Mouse (Mus musculus): Measurements from ENCODE around the gene Fau.
A peak's percentile ranks its signal among the peaks of the same experiment; 100 is the strongest.

Gene Fau

DNA sequence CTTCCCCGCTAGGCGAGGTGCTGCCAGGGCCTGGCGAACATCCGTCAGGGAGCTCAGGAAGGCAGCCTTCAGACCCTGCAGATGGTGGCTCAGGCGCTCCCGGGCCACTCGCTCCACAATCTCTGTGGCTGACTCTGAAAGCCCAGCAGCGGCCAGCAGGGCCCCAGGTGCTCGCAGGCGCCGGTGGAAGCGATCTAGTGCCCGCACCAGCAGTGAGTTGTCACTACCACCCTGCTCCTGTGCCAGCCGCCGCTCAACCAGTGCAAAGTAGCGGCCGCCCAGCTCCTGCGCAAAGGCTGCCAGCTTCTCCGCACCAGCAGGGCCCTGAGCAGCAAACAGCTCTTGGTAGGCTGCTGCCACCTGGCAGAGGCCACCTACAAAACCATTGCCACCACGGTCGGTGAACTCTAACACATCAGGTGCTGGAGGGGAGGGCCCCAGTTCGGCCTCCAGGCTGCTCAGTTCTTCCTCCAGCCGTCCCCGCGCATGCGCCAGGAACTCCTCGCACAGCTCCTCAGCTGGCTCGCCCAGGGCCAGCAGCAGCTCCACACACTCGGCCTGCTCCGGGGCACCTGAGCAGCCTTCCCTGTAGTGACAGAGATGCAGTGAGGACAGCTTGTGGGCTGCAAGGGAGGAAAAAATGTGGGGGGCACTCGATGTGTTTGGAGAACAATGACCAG, 13.1 kb downstream of the Fau start:
- no peak for DNase-seq (ENCODE audit: low spot score in 2 of 2)

DNA sequence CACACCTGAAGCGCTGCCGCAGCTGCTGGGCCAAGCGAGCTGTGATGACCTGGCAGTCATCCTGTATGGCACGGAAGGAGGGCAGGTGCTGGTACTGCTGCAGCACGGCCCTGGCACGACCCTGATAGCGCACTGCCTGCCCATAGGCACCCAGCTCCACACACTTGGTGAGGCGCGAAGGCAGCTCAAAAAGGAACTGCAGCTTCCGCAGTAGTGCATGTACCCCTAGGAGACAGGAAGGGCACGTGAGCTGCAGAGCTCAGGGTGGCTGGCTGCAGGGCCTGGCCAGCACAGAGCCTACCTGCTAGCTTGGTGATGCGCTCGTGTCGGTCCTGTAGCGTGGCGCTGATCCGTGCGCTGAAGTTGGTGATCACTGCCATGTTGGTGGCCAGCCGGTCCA, 13.6 kb downstream of the Fau start:
- no peak for DNase-seq (ENCODE audit: low spot score in 2 of 2)

DNA sequence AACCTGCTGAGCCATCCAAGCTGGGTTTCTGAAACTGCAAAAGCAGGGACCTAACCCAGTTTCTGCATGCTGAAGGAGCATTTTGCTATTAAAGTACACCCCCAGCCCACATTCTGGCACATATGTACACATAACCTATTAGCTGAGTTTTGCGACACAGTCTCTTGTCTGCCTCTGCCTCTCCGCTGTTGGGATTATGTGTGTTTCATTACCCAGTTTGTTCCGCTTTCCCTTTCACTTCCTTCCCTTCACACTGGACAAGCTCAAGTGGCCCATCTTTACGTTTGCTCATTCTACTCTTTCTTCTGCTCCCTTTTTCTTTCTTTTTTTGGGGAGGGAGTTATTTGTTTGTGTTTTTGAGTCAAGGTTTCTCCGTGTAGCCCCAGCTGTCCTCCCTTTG, 16.2 kb downstream of the Fau start:
- no peak for DNase-seq (ENCODE audit: low spot score in 2 of 2)

DNA sequence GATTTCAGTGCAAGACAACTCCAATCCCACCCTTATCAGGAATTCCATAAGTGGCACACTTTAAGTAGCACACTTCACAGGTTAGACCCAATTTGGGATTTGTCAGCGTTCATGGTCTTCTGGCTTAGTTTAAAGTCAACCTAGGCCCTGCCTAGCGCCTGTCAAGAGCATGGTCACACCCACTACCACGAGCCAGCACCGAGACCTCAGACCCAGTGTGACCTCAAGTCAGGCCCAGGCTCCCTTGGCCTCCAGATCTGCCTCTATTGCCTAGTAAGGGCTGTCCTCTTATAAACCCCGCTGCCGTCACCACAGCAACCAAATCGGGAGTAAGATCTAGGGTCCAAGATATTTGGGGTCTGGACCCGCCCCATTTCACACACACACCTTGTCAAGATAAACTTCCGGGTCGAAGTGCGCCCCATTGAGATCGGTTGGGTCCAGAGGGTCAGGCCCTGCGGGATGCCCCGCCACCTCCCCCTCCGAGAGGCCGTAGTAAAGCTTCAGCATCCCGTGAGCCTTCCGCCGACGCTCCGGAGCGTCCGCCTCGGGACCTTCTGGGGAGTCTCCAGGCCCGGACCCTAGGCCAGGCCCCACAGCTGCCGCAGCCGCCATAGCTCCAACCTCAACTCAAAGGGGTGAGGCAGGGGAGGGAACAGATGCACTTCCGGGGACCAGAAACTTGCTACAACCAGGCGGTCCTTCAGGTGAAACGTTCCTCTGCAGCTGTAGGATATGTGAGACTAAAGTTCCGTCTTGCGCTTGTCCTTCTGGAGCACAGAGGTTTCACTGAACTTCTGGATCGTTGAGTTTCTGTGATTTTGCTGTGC, 19.1 kb downstream of the Fau start, which contains the start of gene Vps51:
Gene Vps51 (minus strand): TSS at position 668 of the 830 bp plus-strand sequence.
- peak; percentile 71 to 75 for DNase-seq (ENCODE audit: low spot score in 2 of 2)

DNA sequence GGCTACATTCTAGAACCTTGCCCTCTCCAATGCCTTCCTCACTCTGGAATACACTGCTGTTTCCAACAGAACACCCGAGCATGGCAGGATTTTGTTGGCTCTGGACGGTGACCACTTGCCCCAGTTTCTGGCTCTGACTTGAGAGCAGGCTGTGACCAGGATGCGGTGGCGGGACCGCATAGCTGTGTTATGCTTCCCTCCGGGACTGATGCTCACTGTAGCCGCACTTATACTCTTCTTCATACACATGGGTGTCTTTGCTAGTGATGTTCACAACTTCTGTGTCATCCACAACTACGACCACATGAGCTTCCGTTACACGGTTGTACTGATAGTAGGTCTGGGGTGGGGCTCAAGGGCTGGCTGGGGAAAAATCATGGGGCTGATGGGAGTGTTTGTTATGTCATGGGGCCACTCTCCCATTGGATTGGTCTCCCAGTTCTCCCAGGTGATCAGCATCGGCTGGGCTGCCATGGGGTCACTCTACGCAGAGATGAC, 22.4 kb downstream of the Fau start, which contains the start of gene Tmem262:
Gene Tmem262 (plus strand): TSS at position 51 of the 498 bp plus-strand sequence.
- DNase-seq (ENCODE audit: low spot score in 2 of 2) = no peak

DNA sequence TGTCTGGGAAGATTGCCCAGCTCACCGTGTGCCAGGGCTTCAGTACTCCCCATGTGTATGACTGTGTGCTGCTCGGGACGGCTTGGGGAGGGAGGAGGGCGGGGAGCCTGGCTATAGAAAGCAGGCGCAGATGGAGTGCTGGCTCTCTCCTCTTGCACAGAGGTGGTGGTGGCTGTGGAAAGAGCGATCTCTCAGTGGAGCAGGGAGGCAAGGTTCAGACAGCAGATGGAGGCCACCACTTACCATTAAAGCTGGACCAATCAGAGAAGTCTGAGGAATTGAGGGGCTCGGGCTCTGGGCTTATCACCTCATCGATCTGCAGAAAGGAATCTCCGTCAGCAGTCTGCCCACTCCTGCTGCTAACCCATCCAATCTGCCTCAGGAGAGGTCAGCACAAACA, 24.5 kb downstream of the Fau start, which contains the start of gene Gm28374:
Gene Gm28374 (minus strand): TSS at position 101 of the 400 bp plus-strand sequence.
- no peak for DNase-seq (ENCODE audit: low spot score in 2 of 2)

DNA sequence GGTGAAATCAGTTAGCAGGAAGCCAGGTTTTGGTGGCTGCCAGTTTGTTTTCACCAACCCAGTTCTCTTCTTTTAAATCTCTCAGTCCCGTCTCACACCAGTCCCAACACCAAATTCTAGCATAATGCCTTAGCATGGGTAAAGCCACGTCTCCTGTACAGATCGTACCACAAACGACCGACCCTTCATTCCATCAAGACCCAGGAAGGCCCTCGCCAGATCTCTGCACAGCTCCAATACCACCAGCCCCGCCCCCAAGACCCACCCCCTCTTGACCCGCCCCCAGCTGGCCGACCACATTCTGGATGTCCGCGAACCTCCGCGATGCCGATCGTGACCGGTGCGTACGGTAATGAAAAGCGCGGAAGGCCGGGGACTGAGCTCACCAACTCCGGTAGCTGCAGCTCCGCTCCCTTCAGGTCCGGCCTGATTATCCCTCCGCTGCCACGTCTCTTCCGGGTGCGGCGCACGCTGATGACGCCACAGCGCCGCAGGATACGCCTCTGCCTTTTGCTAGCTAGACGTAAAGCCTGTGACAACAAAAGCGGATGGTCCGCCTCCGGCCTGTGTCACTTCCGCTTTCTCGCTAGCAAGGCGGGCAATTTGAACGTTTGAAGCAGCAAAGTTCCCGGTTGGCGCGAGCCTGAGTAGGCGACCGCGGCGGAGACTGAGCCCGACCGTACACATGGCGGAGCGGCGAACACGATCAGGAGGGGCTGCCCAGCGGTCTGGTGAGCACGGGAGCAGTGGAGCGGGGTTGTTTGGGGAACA, 27.0 kb downstream of the Fau start, which contains the start of the genes Zfpl1 and Cdca5:
Gene Zfpl1 (minus strand): TSS at position 479 of the 771 bp plus-strand sequence.
Gene Cdca5 (plus strand): TSS at position 506 of the 771 bp plus-strand sequence.
- DNase-seq (ENCODE audit: low spot score in 2 of 2) = peak; percentile 92 to 95

DNA sequence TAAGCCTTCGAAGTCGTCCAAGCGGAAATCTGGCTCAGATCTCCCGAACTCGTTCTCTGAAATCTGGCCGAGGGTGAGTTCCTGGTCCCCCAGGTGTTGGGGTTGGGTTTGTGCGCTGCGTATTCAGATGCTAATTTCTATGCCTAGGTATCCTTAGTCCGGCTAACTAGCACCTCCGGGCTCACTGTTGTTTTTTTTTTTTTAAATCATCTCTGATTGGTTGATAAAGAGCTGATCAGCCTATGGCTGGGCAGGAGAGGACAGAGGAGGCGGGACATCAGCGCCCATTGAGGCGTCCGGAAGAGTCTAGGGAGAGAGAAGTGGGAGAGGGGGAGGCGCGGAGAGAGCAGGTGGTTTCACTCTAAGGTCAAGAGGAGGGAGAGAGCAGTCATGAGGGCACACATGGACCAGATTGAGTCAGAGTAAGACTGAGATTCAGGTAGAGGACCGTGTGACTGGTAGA, 27.8 kb downstream of the Fau start:
- peak in 1 of 2 experiments; percentile 19 for DNase-seq (ENCODE audit: low spot score in 2 of 2)

DNA sequence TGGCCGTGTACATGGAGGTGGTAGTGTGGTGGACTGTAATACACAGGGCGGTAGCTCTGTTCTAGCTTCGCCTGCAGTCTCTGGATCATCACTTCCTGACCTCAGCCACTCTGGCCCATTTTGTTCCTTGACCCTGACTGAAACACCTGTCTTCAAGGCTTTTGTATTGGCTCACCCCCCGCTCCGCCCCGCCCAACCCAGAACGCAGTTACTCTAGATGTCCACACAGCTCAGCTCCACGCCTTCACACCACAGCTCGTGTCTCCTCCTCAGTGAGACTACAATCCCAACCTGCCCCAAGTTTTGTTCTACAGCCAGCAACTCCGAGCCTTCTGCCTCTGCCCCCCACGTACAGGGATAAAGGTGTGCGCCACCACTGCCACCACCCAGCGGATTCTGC, 31.2 kb downstream of the Fau start:
- no peak for DNase-seq (ENCODE audit: low spot score in 2 of 2)

DNA sequence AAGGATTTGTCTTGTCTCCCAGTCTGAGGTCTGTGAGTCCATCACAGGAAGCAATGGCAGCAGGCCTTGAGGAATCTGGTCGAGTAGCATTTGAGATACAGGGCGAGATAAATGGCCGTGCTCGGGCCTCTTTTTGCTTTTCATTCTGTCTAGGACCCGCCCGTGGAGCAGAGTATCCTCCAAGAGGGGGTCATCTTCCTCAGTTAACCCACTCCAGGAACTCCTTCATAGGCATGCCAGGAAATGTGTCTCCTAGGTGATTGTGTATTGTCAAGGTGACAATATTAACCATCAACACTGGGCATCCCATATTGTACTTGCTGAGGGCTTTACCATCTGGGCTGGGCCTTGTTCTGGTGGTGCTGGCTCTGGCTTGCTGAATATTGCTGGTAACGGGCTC, 36.5 kb downstream of the Fau start, which contains the start of gene AC131692.1:
Gene AC131692.1 (plus strand): TSS at position 301 of the 400 bp plus-strand sequence.
- DNase-seq (ENCODE audit: low spot score in 2 of 2) = no peak

DNA sequence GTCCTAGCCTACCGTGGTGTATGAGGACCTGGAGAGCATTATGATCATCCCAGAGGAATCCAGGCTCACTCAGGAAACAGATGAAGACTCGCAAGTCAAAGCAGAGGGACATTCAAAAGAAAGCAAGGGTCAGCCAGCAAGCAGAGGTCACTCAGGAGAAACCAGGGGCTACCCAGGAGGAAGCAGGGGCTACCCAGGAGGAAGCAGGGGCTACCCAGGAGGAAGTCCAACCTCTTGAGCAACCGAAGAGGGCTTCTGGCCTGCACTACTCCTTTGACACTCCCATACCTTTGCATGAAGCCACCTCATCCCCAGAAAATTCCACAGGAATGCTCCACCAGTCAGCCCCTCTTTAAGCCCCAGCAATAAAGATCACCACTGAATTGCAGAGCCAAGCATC, 40.2 kb downstream of the Fau start:
- no peak for DNase-seq (ENCODE audit: low spot score in 2 of 2)

DNA sequence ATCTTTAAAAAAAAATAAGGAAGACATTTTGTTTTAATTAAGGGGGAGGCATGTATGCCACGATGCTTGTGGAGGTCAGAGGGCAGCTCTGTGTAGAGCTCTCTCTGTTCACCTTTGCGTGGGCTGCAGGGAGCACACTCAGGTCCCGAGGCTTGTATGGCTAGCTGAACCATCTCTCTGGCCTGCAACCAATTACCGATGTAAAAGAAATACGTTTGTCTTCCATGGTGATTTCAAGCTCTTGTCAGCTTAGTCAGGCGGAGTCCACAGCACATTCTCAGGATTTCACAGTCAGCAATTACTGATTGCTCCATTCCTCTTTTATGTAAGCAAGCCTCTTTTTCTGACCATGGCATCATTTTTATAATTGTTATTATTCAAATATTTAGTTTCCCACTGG, 43.5 kb downstream of the Fau start:
- no peak for DNase-seq (ENCODE audit: low spot score in 2 of 2)

DNA sequence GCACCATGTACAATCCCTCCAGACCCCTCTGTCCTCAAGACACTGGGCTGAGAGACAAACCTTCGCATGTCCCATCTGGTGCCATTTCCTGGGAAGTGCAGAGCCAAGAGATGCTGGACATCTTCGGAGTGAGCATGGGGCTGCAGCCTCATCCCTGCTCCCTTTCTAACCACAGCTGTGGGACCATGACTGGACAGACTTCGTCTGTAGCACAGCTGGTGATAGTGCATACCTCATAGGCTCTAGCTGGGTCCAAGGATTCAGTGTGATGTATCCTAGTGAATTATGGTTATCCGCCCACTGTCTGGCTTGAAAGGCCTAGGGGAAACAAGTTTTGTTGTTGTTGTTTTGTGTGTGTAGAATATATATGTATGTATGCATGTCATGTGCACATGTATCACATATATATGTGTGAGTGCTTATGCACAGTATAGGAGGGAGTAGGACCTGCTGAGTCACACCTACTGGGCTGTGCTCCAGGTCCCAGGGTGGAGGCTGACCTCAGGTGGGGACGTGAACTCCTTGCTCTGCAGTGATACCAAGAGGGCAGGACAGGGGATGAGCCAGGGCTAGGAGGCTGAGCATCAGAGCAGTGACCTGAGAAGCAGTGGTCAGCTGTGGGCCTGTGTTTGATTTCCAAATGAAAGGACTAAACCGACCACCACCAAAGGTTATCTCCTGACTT, 44.7 kb downstream of the Fau start:
- DNase-seq (ENCODE audit: low spot score in 2 of 2) = no peak

DNA sequence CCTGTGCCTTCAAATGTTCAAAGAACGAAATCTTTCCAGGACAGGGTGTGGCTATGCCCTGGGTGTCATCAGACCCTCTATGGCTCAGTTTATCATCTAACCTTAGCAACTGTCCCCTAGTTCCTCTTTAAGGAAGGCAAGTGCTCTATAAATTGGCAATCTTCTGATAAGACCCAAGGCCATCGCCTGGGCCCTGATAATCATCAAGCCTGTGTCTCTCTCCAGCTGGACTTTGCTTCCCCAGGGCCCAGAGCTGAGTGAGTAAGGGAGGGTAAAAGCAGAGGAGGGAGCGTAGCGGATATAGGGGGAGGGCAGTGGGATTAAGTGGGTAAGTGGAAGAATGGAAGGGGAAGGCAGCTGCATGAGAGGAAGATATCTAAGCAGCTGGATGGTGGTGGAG, 46.8 kb downstream of the Fau start:
- DNase-seq (ENCODE audit: low spot score in 2 of 2) = no peak

DNA sequence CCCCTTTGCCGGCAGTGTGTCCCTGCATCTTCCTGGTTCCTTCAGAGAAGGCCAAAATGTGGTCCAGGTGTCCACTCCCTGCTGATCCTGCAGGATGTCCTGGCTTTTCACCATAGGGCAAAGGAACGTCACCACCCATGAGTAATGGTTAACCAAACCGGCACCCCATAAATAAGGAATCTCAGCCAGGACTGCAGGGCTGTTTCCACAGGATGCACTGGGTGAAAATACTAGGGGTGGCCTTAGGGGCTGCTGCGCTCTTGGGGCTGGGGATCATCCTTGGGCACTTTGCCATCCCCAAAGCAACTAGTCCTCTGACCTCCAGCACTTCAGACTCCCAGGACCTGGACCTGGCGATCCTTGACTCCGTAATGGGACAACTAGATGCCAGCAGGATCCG, 47.9 kb downstream of the Fau start, which contains the start of gene Naaladl1:
Gene Naaladl1 (plus strand): TSS at position 197 of the 400 bp plus-strand sequence.
- DNase-seq (ENCODE audit: low spot score in 2 of 2) = no peak

Measured in urinary bladder, adult 18-20 months (tissue).